Mouse (Mus musculus) retina, embryonic 14.5 days (tissue): ENCODE measurements around the gene Vamp1.
A peak's percentile ranks its signal among the peaks of the same experiment; 100 is the strongest.

Source experiments
- DNase-seq: peaks from one replicate; pipeline ENCODE4 v3.0.0-alpha.2; 2015; ENCODE audit warnings: low spot score

Gene Vamp1

DNA sequence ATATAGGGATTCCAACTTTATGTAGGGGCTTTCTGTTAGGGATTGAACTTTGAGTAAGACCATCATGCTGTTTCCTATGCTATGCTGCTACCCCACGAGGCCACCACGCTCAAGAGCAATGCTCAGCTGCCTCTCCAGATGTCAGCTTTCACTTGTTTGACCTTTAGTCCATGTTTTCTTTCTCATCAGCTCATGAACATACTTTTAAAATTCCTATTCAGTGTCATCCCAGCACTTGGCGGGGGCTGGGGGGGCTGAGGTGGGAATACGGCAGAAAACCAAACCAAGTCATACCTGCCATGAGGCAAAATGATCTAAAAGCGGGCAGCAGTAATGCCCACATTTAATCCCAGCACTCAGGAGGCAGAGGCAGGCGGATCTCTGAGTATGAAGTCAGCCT, 2.2 kb upstream of the Vamp1 start:
- DNase-seq, result no peak

- DNase-seq, result no peak
These were observed 1.6 kb upstream of the Vamp1 start for GRCm38 (mm10) chr6:125213715-125214114.

DNA sequence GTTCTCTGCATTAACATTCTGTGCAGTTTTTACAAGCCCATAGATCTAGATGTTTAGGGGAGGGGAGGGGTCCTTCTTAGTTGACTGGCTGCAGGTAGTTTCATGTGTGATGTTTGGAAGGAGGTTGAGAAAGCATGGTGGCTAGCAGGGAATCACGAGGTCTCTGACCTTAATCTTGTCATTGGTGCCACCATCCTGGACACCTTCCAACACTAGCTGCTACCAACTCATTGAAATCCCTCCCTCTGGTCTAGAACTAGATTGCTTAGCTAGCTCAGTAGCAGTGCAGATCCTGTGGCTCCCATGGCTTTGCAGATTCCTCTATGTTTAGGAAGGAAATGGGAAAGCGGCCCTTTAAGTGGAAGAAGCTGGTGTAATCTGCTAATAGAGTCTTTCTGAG, 1.5 kb downstream of the Vamp1 start:
- DNase-seq, result no peak

DNA sequence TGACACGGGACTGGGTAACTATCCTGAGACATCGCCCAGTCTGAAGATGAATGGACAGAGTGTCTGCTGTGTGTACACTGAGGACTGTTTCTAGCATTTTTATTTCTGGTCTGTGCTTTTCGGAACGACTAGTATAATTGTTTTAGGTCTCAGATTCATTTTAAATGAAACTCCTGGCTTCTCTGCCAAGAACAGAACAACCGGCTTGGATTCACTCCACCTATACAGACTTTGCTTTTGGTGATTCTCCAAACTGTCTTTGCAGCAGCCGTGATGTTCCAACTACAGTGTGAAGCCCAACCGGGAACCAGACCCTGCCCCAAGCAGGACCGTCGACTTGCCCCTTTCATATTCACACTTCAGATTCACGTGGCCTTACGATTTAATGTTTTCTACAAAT, 2.5 kb downstream of the Vamp1 start:
- no peak for DNase-seq

- DNase-seq, result peak; percentile 82
These were observed 3.6 kb downstream of the Vamp1 start for GRCm38 (mm10) chr6:125218963-125219362.

DNA sequence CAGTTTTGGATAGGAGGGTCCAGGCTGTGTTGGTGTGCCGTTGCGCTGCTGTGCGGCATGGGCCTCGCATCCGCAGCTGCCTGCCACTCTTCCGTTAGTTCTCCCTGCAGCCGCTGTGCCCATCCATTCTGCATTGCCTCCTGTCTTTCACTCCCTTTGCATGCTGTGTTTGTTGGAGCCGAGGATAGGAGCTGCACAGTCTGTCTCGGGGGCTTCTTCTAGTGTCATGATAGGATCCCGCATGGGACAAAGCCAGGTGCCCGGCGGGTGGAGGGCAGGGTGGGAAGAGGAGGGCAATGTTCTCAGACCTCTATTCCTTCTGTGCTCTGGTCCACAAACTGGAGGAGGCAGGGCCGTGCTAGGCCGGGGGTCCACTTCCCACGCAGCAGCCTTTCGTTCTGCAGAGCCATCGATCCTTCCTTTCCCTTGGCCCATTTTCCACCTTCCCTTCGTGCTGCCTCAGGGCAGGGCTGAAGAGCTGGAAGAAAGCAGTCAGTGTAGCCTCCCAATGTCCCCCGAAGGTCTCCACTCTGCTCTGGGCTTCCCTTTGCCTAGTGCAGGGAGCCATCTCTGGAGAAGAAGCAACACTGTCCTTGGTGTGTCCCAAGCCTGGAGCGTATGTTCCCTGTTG, 5.9 kb downstream of the Vamp1 start:
- no peak for DNase-seq

GRCm38 (mm10) chr6:125222146-125222545, 6.8 kb downstream of the Vamp1 start:
- DNase-seq, result no peak

DNA sequence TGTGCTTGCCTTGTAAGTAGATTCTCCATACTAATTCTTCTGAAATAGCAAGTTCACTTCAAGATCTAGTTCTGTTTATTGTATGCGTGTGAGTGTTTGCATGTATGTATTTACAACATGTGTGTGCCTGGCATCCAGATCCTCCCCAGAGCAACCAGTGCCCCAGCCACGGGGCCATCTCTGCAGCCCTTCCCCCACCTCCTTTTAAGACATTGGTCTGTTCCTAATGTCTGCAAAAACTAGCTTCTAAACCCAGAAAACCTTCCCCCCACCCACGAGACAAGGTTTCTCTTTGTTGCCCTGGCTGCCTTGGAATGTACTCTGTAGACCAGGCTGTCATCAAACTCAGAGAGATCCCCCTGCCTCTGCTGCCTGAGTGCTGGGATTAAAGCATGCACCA, 7.2 kb downstream of the Vamp1 start:
- DNase-seq, result no peak

- DNase-seq, result no peak
These were observed 10.3 kb downstream of the Vamp1 start for GRCm38 (mm10) chr6:125225518-125226115.

DNA sequence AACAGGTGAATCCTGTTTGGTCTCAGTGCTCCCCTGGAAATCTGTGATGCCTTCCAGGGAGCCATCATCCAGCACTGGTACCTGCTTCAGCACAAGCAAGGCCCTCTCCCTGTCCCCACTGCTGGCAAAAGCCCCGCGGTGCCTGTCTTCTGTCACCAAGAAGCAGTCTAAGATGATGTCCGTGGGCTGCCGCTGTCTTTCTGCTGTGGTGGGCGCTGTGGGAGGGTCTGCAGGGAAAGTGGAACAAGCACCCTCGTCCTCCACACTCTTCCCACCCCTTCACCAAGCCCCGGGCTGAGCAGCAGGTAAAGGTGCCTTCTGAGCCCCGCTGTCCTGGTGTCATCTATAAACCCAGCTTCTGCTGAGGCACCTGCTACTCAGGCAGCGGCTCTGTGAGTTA, 15.2 kb downstream of the Vamp1 start:
- no peak for DNase-seq

DNA sequence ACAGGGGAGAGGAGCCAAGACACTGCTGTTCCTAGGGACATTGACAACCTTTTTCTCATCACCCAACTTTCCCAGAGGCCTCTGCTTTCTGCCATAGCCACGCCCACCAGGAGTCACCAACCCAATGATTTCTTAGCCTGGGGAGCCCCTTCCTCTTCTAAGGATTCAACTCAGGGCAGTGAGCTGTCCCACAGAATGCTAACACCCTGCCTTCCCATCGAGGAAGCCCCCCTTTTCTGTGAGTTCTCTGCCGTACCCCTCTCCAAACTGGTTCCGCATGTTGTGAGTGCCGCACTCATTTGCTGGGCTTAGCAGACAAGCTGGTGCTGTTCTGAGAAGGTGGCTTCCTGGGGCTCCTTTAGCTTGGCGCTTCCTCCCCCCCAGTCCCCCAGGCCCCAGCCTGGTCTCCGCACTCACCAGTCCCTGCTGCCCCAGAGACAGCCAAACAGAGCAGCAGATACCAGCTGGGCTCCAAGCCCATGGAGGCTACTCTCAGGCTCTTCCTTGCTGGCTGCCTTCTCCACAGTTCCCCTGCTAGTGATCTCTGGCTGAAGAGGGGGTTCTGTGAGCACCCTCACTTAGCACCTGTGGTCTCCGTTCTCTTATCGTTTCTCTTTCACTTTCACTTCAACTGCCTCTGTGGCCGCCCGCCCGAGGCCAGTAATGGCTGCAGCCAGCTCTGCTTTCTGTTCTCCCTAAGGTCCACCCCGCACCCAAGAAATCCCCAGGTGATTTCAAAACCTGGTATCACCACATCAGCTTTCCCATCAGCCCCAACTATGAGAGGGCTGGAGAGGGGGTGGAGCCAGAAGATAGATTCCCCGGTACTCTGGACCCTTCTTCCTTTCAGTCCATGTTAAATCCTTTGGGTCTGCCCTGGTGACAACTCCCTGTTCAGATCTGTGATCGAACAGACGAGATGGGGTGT, 16.0 kb downstream of the Vamp1 start, which contains the start of gene Tapbpl:
TSS of gene Tapbpl (minus strand) at position 744 of the 928 bp plus-strand sequence.
- peak; percentile 66 for DNase-seq

GRCm38 (mm10) chr6:125232045-125232437, 16.7 kb downstream of the Vamp1 start:
- DNase-seq, result no peak

DNA sequence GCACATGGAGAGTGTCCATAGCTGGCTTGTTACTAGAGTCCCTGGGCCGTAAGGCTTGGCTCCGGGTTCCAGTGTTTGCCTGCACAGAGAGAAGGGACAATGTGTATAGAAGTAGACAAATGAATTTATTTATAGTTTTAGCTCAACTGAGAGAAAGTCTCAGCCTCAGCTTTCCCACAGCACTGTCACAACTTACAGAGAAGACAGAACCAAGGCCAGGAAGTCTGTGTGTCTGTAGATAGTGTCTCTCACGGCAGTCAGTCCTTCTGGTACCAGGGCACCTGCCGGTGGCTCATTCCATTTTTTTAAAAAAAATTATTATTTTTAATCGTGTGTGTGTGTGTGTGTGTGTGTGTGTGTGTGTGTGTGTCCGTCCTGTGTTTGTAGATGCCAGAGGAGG, 17.2 kb downstream of the Vamp1 start:
- no peak for DNase-seq

DNA sequence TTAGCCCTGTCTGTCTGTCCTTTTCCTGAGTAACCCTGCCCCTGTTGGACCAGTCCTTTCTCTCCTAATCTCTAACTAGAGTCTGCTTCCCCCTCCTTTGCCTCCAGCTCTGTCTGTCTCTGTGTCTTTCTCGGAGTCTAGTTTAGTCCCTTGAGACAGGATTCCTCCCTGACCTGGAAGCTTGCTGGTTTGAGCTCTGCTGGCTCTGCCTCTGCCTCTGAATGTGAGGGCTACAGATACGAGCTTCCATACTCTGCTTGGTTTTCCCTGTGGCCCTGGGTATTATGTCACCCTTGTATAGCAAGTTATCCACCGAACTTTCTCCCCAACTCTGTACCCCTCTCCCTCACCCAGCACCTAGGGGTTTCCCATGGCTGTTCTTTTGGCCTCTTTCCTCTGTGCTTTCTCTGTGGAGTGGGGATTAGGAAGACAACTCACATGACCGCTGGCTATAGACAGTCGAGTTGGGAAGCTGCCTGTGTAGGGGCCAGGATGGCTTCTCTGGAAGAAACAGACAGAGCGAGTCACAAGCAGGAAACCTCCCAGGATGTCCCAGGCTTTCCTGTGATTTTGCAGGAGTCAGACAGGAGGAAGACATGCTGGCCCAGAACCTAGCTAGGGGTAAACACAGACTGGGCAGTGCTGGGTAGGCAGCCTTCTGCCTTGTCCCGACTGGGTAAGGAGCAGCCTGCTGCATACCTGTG, 18.6 kb downstream of the Vamp1 start:
- DNase-seq, result no peak

GRCm38 (mm10) chr6:125234520-125234828, 19.1 kb downstream of the Vamp1 start:
- DNase-seq, result no peak

DNA sequence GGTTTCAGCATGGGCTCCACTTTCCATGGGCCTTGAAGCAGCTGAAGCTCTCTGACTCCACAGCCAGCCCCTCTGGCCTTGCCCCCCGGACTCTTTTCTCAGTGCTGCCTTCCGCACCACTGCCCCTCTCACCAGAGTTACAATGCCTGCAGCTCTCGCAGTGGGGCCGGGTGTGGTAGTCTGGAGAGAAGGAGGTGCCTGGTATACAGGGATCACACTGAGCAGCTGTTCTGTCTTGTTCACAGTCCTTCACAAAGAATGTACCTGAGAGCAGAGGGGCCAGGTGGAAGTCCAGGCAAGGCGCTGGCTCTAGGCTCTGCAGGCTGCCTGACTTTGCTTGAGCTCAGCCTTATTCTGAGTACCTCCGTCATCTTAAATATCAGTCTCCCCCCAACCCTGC, 21.0 kb downstream of the Vamp1 start:
- peak; percentile 30 for DNase-seq

GRCm38 (mm10) chr6:125236782-125237181, 21.4 kb downstream of the Vamp1 start, which contains the start of gene Cd27:
Gene Cd27 (minus strand): TSS chr6:125237010.
- no peak for DNase-seq

DNA sequence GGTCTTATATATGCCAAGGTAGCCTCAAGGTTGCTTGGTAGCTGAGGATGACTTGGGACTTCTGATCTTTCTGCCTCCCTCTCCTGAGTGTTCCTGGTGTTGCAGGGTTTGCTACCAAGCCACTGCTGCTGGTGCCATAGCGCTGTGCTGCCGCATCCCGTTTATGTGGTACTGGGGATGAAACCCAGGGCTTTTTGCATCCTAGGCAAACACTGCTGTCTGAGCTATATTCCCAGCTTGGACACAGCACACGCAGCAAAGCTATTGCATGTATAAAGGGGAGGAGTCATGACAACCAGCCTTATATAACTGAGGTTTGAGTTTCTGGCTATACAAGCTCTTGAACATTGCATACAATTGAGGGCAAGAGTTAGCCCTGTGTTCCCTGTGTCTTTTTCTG, 22.1 kb downstream of the Vamp1 start:
- DNase-seq, result no peak

DNA sequence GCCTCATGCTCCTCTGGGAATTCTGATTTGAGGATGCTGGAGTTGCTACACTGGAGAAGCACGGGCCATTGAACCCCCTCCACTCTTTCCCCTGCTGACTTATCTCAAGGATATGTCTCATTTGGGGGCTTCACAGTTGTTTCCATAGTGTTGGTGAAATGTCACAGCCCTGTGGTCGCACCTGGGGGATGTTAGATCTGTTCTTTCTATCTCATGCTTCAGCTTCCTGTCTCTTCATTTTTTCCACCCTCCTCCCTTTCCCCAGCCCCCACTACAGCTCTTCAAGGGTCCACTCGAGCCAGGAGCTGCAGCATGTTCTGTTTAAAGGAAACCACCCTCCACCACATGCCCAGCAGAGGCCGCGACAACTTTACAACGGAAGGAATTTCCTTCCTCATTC, 23.0 kb downstream of the Vamp1 start:
- DNase-seq, result no peak

- no peak for DNase-seq
These were observed 24.2 kb downstream of the Vamp1 start for GRCm38 (mm10) chr6:125239547-125239946.

DNA sequence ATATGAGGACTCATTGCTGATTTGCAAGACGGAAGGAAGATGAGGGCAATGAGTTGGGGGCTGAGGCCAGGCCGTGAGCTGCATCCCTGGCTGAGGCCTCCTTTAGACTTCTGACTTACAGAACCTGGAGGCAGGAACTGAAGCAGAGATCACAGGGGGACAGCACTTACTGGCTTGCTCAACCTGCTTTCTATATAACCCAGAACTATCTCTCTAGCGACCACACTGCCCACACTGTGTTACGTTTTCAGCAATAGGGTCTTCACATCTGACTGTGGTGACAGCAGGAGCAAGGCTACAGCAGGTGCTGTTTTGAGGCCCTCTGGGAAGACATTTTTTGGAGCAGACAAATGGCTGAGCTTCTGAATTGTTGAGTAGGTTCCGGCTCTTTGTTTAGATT, 25.3 kb downstream of the Vamp1 start:
- no peak for DNase-seq

DNA sequence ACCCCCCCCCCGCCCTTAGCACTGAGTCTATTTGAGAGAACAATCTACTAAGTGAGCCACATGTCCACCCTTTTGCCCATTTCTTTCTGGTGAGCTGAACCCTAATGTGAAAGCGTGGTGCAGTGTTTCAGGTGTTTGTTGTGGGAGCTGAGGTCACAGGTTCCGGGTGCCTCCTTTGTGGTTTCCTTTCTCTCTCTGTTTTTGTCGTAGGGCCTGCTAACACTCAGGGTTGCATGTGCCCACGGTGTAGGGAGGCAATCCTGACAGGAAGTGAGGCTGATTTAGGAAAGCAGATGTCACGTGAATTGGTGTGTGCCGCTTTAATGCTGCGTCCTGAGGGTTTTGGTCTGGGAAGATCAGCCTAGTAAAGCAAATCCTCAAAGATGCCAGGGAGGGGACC, 26.2 kb downstream of the Vamp1 start:
- DNase-seq, result no peak

DNA sequence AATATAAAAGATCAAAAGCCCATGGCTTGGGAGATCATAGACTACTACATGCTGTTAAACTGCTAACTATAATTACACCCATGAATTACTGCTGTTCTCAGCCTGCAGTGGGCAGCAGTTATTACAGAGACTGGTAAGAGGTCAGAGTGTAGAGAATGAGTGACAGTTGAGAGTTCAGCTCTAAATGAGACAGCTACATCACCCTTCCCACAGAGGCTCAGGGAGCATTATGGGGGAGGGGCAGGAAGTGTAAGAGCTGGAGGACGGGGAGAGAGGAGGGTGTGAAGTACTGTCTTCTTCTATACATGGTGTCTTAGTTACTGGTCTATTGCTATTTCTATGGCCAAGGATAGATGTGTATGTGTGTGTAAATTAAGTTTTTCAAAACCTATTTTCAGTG, 29.2 kb downstream of the Vamp1 start:
- DNase-seq, result peak; percentile 61
